Mouse (Mus musculus): ENCODE measurements around the gene Ost4.

DNA sequence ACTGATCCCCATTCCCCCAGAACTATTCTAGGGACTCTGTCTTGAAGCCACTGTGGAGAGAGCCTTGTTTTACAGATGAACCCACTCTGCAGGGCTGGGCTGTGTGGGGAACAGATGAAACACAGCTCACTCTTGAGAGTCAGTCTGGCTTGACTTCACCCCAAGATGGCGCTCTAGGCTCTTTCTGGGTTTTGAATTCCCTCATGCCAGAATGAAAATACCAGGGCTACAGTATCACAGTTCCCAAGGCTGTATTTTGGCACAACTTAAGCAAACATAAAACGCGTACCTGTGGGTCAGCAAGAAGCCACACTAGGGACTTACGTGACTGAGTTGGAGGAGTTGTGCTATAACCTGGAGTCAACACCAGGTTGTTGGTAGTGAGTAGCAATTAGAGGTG is 22.5 kb upstream of the Ost4 start:
- TF ChIP-seq POLR2A (IDR thresholded peaks at IDR 0.05; ENCODE audit: insufficient read depth, low read depth, low read length), result no peak
- 0 out of 2 replicates have a peak, but pooled peaks have one; percentile 15 for TF ChIP-seq CTCF (IDR thresholded peaks at IDR 0.05; ENCODE audit: insufficient read depth, low read depth, low read length)
